Mouse (Mus musculus) liver, adult 2 months (tissue): Measurements from ENCODE around the gene Pgm5.

Experiments
- CTCF ChIP-seq: fragments of 200-500 bp; IDR thresholded peaks from 2 replicates; pipeline ENCODE4 v1.5.1; 2011; ENCODE audit warnings: low read depth, low read length, control low read depth
- POLR2A ChIP-seq: fragments of 200-500 bp; IDR thresholded peaks from 2 replicates; pipeline ENCODE4 v1.6.1; 2011; ENCODE audit warnings: low read length, control low read depth; ENCODE audit not compliant: insufficient read depth; ENCODE audit errors: extremely low read depth

DNA sequence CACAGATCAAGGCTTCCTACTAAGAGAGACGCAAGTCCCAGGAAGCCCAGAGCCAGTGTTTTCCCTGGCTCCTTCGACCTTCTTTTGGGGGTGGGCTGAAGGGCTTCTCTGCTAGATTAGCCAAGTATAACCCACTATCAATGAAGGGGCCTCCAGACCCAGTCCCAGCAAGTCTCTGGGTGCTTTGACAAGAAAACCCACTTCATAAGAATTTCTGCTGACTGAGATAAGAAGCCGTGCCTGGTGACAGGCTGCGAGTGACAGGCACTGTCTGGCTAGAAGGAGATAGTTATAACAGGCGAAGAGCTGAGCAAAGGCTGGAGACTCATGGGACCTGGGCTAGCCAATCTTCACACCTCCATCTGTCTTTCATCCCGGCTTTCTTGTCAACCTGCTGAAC is 67.3 kb downstream of the Pgm5 start:
- TF ChIP-seq CTCF (no peak), POLR2A (no peak)
